In the genomic region with DNA sequence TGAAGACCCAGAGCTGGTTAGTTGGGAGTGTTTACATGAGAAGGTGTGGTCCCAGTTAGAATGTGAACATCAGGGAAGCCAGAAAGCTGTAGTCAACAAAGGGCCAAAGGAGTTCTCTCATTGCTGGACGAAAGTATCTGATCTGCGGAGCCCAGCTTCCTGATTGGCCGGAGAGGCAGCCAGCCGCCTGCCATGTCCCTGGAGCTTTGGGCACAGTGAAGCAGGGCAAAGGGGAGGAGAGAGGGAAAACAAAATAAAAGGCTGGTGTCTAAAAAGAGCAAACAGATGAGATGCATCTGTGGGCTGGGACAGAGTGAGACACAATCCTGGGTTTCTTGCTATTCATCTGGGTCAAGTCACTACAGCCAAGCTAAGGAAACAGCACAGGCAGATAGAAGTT, we compare ENCODE assay signal across 8 mouse cellular contexts. TPM values are rescaled to one million over a fixed set of nuclear protein-coding genes. Genes with fewer than 3 reads are reported as not detected.
DNase-seq lines count a peak whose midpoint lies in the region; ATAC-seq and TF ChIP-seq lines count a peak whose summit lies in the region.

No protein-coding gene starts in this region.

- peaks cover 10% of the 10 kb centered on the region for H3K79me2 ChIP-seq in liver, adult 2 months (ENCODE audit: control insufficient read depth, insufficient read depth, low read length)

- H3K27me3 ChIP-seq in liver, adult 2 months (ENCODE audit: control insufficient read depth, insufficient read depth, low read length) = no peaks in the 10 kb centered on the region
- no peaks in the 10 kb centered on the region for H3K27me3 ChIP-seq in lung, embryonic 15.5 days

- no peak for TF ChIP-seq CTCF in liver, adult 2 months (IDR thresholded peaks at IDR 0.05; ENCODE audit: low read depth, low read length)

- no peak for TF ChIP-seq POLR2A in liver, adult 2 months (IDR thresholded peaks at IDR 0.05; ENCODE audit: extremely low read depth, insufficient read depth, low read length)

- no peak overlapping the region for H3K9ac ChIP-seq in liver, adult 2 months (ENCODE audit: low read depth, low read length)
- no peak overlapping the region for H3K9ac ChIP-seq in lung, embryonic 15.5 days

- H3K9me3 ChIP-seq in lung, embryonic 15.5 days = no peaks in the 10 kb centered on the region

- peak overlapping the region; percentile 37 for H3K27ac ChIP-seq in liver, adult 2 months (replicated peaks; ENCODE audit: insufficient read depth, low read depth, low read length)
- H3K27ac ChIP-seq in brown adipose tissue, adult 24 weeks (replicated peaks; ENCODE audit: low read depth, low read length) = peak overlapping the region; percentile 86
- 0 out of 2 replicates have a peak overlapping the region, but pooled peaks have one; percentile 4 for H3K27ac ChIP-seq in lung, embryonic 15.5 days

- H3K36me3 ChIP-seq in liver, adult 2 months (ENCODE audit: control insufficient read depth, insufficient read depth, low read length) = peaks cover 34% of the 10 kb centered on the region
- peaks cover 6% of the 10 kb centered on the region; the same call in 1 of the 2 replicates for H3K36me3 ChIP-seq in lung, embryonic 15.5 days

- H3K4me3 ChIP-seq in liver, adult 2 months (ENCODE audit: insufficient read depth, low read depth, low read length) = no peak overlapping the region
- no peak overlapping the region for H3K4me3 ChIP-seq in brown adipose tissue, adult 24 weeks (ENCODE audit: insufficient read depth, low read depth, low read length)
- H3K4me3 ChIP-seq in lung, embryonic 15.5 days = no peak overlapping the region

- DNase-seq in gastrocnemius, adult 18-20 months (ENCODE audit: low spot score) = peak; percentile 43
- DNase-seq in gastrocnemius, postnatal 10 days = no peak
- DNase-seq in liver, adult 2 months (ENCODE audit: extremely low read depth, low read depth, low spot score) = peak; percentile 89
- DNase-seq in liver = no peak
- DNase-seq in cerebellum, postnatal 4 days (ENCODE audit: low spot score in 2 of 2) = no peak
- no peak for DNase-seq in cerebellum, postnatal 10 days

- H3K4me2 ChIP-seq in lung, embryonic 15.5 days = no peak overlapping the region

- H3K4me1 ChIP-seq in liver, adult 2 months (ENCODE audit: control insufficient read depth, insufficient read depth, low read length) = peaks cover 30% of the 10 kb centered on the region
- peaks cover 30% of the 10 kb centered on the region for H3K4me1 ChIP-seq in brown adipose tissue, adult 24 weeks (ENCODE audit: control insufficient read depth, insufficient read depth, insufficient read length, low read length)
- H3K4me1 ChIP-seq in lung, embryonic 15.5 days = peaks cover 29% of the 10 kb centered on the region

- 4% methylated on average over 4 of the region's 4 CpGs for WGBS in liver, adult 2 months
- 58% methylated on average over 4 of the region's 4 CpGs for WGBS in lung, embryonic 15.5 days

- ATAC-seq in lung, embryonic 15.5 days (ENCODE audit: borderline replicate concordance, extremely low read depth, low FRiP score, low TSS enrichment) = no peak

RNA-seq across cellular contexts. Expression of a gene that starts 44.3 kb away (rescaled TPM):
- total RNA-seq in gastrocnemius, adult 18-20 months (2021) = 1 to 10 TPM; 7.1 to 7.4 TPM
- total RNA-seq in gastrocnemius, postnatal 10 days (2021) = 10 to 100 TPM; 13.8 to 18.3 TPM
- 65.4 and 89.1 TPM in 2 replicates for total RNA-seq in liver, adult 2 months (2014; rRNA removed)
- 17.1 and 21.0 TPM in 2 replicates for polyA plus RNA-seq in liver, adult 2 months (2012; rRNA removed)
- 21.5 and 22.3 TPM in 2 replicates for polyA plus RNA-seq in brown adipose tissue, adult 24 weeks (2012; ENCODE audit: insufficient read depth, insufficient read length, missing spikeins)
- polyA plus RNA-seq in lung, embryonic 15.5 days (2015; fragmentation: Nextera tagmentation; extraction: Ambion mirVana) = 9.1 and 9.3 TPM in 2 replicates

Comparison
In these comparisons a context has a peak if more than half of its experiments do, and no peak if none do; other contexts are left out.
1. DNase-seq: peak in gastrocnemius, adult 18-20 months (single experiment) and liver, adult 2 months (single experiment); none in gastrocnemius, postnatal 10 days (single experiment), liver (single experiment), cerebellum, postnatal 4 days (0 of 2) and cerebellum, postnatal 10 days (0 of 2).
2. H3K27ac ChIP-seq: peak in every context shown above with its lines; median percentile 86 in brown adipose tissue, adult 24 weeks; 37 in liver, adult 2 months; 4 in lung, embryonic 15.5 days.